Mouse (Mus musculus): Measurements from ENCODE around the gene Gramd1b. TPM values are rescaled to one million over a fixed set of nuclear protein-coding genes. Genes with fewer than 3 reads are reported as not detected.

Gramd1b gene
- total RNA-seq, 2 experiments from 2014 or later: 154 to 171 TPM

GRCm38 (mm10) chr9:40403750-40404149 is 127.4 kb downstream of the Gramd1b start:
- peak; percentile 33 to 52 for DNase-seq (ENCODE audit: low spot score in 2 of 2)

- DNase-seq (ENCODE audit: low spot score in 2 of 2): no peak
Observed at GRCm38 (mm10) chr9:40401818-40402217, 129.4 kb downstream of the Gramd1b start.

GRCm38 (mm10) chr9:40400854-40401253 is 130.3 kb downstream of the Gramd1b start:
- no peak for DNase-seq (ENCODE audit: low spot score in 2 of 2)

- DNase-seq (ENCODE audit: low spot score in 2 of 2): no peak
Observed at GRCm38 (mm10) chr9:40400171-40400570, 131.0 kb downstream of the Gramd1b start.

- DNase-seq (ENCODE audit: low spot score in 2 of 2): peak; percentile 24 to 28
Observed at GRCm38 (mm10) chr9:40399359-40399932, 131.7 kb downstream of the Gramd1b start.

- no peak for DNase-seq (ENCODE audit: low spot score in 2 of 2)
Observed at GRCm38 (mm10) chr9:40397471-40398245, 133.5 kb downstream of the Gramd1b start.

- DNase-seq (ENCODE audit: low spot score in 2 of 2): peak; percentile 75 to 82
Observed at GRCm38 (mm10) chr9:40397036-40397435, 134.1 kb downstream of the Gramd1b start.

GRCm38 (mm10) chr9:40396171-40396570 is 135.0 kb downstream of the Gramd1b start:
- no peak for DNase-seq (ENCODE audit: low spot score in 2 of 2)

GRCm38 (mm10) chr9:40391852-40392695 is 139.1 kb downstream of the Gramd1b start:
- DNase-seq (ENCODE audit: low spot score in 2 of 2): peak; percentile 81 to 88

- no peak for DNase-seq (ENCODE audit: low spot score in 2 of 2)
Observed at GRCm38 (mm10) chr9:40391359-40391758, 139.8 kb downstream of the Gramd1b start.

GRCm38 (mm10) chr9:40390904-40391303 is 140.3 kb downstream of the Gramd1b start:
- DNase-seq (ENCODE audit: low spot score in 2 of 2): peak; percentile 30 to 60

- no peak for DNase-seq (ENCODE audit: low spot score in 2 of 2)
Observed at GRCm38 (mm10) chr9:40390396-40390760, 140.8 kb downstream of the Gramd1b start.

GRCm38 (mm10) chr9:40389669-40390395 is 141.4 kb downstream of the Gramd1b start:
- DNase-seq (ENCODE audit: low spot score in 2 of 2): no peak

GRCm38 (mm10) chr9:40389175-40389574 is 142.0 kb downstream of the Gramd1b start:
- DNase-seq (ENCODE audit: low spot score in 2 of 2): no peak

- DNase-seq (ENCODE audit: low spot score in 2 of 2): no peak
Observed at GRCm38 (mm10) chr9:40384781-40385180, 146.4 kb downstream of the Gramd1b start.

GRCm38 (mm10) chr9:40382508-40382907 is 148.7 kb downstream of the Gramd1b start:
- DNase-seq (ENCODE audit: low spot score in 2 of 2): no peak

- DNase-seq (ENCODE audit: low spot score in 2 of 2): peak; percentile 48 to 72
Observed at GRCm38 (mm10) chr9:40381416-40382411, 149.5 kb downstream of the Gramd1b start.

- DNase-seq (ENCODE audit: low spot score in 2 of 2): no peak
Observed at GRCm38 (mm10) chr9:40376711-40377410, 154.3 kb downstream of the Gramd1b start.

- peak; percentile 70 to 80 for DNase-seq (ENCODE audit: low spot score in 2 of 2)
Observed at GRCm38 (mm10) chr9:40376139-40376541, 155.0 kb downstream of the Gramd1b start.
